Comparison of ENCODE assay signal across 8 mouse cellular contexts in genomic region chr10:95217956-95218682, GRCm38 (mm10).
DNase-seq lines count a peak whose midpoint lies in the region; ATAC-seq lines count a peak whose summit lies in the region.

No protein-coding gene starts in this region.

- H3K4me2 ChIP-seq in kidney, embryonic 15.5 days: no peak overlapping the region
- H3K4me2 ChIP-seq in heart, embryonic 15.5 days: no peak overlapping the region
- H3K4me2 ChIP-seq in lung, embryonic 15.5 days: peak overlapping the region; percentile 13; the same call in 1 of the 2 replicates

- DNase-seq in kidney, adult 18-20 months: peak; percentile 25
- peak; percentile 92 for DNase-seq in R1 (ENCODE audit: low read depth, low spot score)
- no peak for DNase-seq in natural killer cell, adult 2 months (ENCODE audit: low spot score in 2 of 2)
- no peak for DNase-seq in cerebellum, postnatal 36 days
- no peak for DNase-seq in left cerebral cortex, postnatal 36 days (ENCODE audit: low spot score in 2 of 2)

- 0 out of 2 replicates have a peak, but pooled peaks cover 2% of the 10 kb centered on the region for H3K27me3 ChIP-seq in kidney, embryonic 15.5 days
- H3K27me3 ChIP-seq in heart, embryonic 15.5 days: no peaks in the 10 kb centered on the region
- no peaks in the 10 kb centered on the region for H3K27me3 ChIP-seq in lung, embryonic 15.5 days

- H3K27ac ChIP-seq in kidney, embryonic 15.5 days: no peak overlapping the region
- H3K27ac ChIP-seq in heart, embryonic 15.5 days: peak overlapping the region; percentile 14; the same call in 1 of the 2 replicates
- H3K27ac ChIP-seq in lung, embryonic 15.5 days: peak overlapping the region; percentile 72

- 0 out of 2 replicates have a peak, but pooled peaks cover 8% of the 10 kb centered on the region for H3K4me1 ChIP-seq in kidney, embryonic 15.5 days
- peaks cover 18% of the 10 kb centered on the region for H3K4me1 ChIP-seq in heart, embryonic 15.5 days (replicated peaks)
- peaks cover 16% of the 10 kb centered on the region for H3K4me1 ChIP-seq in lung, embryonic 15.5 days

- intact Hi-C loops in left cerebral cortex, postnatal 36 days (cut with DNase I): no loop called here

- no peak for ATAC-seq in kidney, embryonic 15.5 days (replicated peaks; ENCODE audit: low FRiP score)
- ATAC-seq in heart, embryonic 15.5 days (replicated peaks; ENCODE audit: insufficient number of reproducible peaks, insufficient read depth, low FRiP score, low read depth): peak; percentile 53; the same call in 1 of the 2 replicates
- peak; percentile 80 for ATAC-seq in lung, embryonic 15.5 days (ENCODE audit: borderline replicate concordance, extremely low read depth, low FRiP score, low TSS enrichment)

- no peaks in the 10 kb centered on the region for H3K36me3 ChIP-seq in kidney, embryonic 15.5 days
- no peaks in the 10 kb centered on the region for H3K36me3 ChIP-seq in heart, embryonic 15.5 days
- H3K36me3 ChIP-seq in lung, embryonic 15.5 days: no peaks in the 10 kb centered on the region

- no peak overlapping the region for H3K4me3 ChIP-seq in kidney, embryonic 15.5 days (replicated peaks)
- no peak overlapping the region for H3K4me3 ChIP-seq in heart, embryonic 15.5 days
- H3K4me3 ChIP-seq in lung, embryonic 15.5 days: no peak overlapping the region

- no peak overlapping the region for H3K9ac ChIP-seq in kidney, embryonic 15.5 days
- H3K9ac ChIP-seq in heart, embryonic 15.5 days: no peak overlapping the region
- no peak overlapping the region for H3K9ac ChIP-seq in lung, embryonic 15.5 days

- no peaks in the 10 kb centered on the region for H3K9me3 ChIP-seq in kidney, embryonic 15.5 days (replicated peaks)
- no peaks in the 10 kb centered on the region for H3K9me3 ChIP-seq in heart, embryonic 15.5 days (replicated peaks)
- no peaks in the 10 kb centered on the region for H3K9me3 ChIP-seq in lung, embryonic 15.5 days

- 50% methylated on average over 18 of the region's 18 CpGs for WGBS in kidney, embryonic 15.5 days
- WGBS in heart, embryonic 15.5 days: 44% methylated on average over 18 of the region's 18 CpGs
- whole genome bisulfite sequencing in lung, embryonic 15.5 days: 35% methylated on average over 18 of the region's 18 CpGs

Comparison
In these comparisons a context has a peak if more than half of its experiments do, and no peak if none do; other contexts are left out.
1. DNase-seq: peak in kidney, adult 18-20 months (single experiment) and R1 (single experiment); none in natural killer cell, adult 2 months (0 of 2), cerebellum, postnatal 36 days (0 of 2) and left cerebral cortex, postnatal 36 days (0 of 2).